Mouse (Mus musculus): ENCODE data around the gene Sept1. TPM values are rescaled to one million over a fixed set of nuclear protein-coding genes. Genes with fewer than 3 reads are reported as not detected.
A peak's percentile ranks its signal among the peaks of the same experiment; 100 is the strongest.
"Not testable (repeated sequence)": the region's sequence is repeated elsewhere in the genome, so short reads cannot be mapped to it uniquely, and the experiment has no call there.

Sept1 gene
- polyA plus RNA-seq, 1 experiment, result 3.2 TPM

DNA sequence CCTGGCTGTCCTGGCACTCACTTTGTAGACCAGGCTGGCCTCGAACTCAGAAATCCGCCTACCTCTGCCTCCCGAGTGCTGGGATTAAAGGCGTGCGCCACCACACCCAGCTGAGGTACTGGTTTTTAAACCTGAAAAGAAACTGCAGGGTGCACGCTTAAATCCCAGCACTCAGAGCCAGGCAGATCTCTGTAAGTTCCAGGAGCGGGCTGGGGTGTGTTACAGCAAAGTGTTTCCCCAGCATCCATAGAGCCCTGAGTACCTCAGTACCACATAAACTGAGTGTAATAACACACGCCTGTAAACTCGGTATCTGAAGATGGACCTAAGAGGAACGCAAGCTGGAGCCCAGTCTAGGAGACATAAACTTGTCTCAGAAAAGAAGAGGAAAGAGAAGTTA lies 45.6 kb downstream of the Sept1 start:
- H3K27ac ChIP-seq (ENCODE audit: control insufficient read depth, insufficient read depth, low read depth, low read length), result no peak overlapping the region

DNA sequence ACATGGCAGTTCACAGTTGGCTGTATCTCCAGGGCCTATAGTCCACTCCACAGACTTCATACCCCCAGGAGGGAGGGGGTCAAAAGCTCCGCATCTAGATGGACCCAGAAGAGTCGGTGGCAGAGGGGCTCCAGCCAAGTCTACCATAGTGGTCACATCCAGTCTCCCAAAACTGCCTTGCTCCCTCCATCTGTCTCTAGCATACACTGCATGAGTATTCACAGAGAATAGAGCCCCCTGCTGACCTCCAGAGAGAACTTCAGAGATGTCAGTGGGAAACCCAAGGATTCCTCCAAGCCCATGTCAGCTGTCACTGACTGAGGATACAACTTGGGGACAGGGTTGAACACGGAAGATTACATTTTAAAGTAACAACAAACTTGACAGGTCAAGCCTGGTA lies 47.3 kb downstream of the Sept1 start:
- no peaks in the 10 kb centered on the region for H3K36me3 ChIP-seq (ENCODE audit: control insufficient read depth, insufficient read depth, low read length)
- no peak overlapping the region for H3K27ac ChIP-seq (ENCODE audit: control insufficient read depth, insufficient read depth, low read depth, low read length)
- no peak overlapping the region for H3K4me3 ChIP-seq (ENCODE audit: control insufficient read depth, low read depth, low read length)
- H3K4me1 ChIP-seq (ENCODE audit: control insufficient read depth, insufficient read depth, low read length), result no peaks in the 10 kb centered on the region
- H3K27me3 ChIP-seq (ENCODE audit: control insufficient read depth, insufficient read depth, low read length), result no peaks in the 10 kb centered on the region
- no peak for TF ChIP-seq POLR2A (IDR thresholded peaks at IDR 0.05; ENCODE audit: control insufficient read depth, low read depth, low read length)
- no peak for TF ChIP-seq CTCF (IDR thresholded peaks at IDR 0.05; ENCODE audit: control insufficient read depth, insufficient read depth, insufficient replicate concordance, low read depth, low read length)

More for the DNA sequence above, 45.6 kb downstream of the Sept1 start:
- no peaks in the 10 kb centered on the region for H3K4me1 ChIP-seq (ENCODE audit: control insufficient read depth, insufficient read depth, low read length)
- TF ChIP-seq CTCF (IDR thresholded peaks at IDR 0.05; ENCODE audit: control insufficient read depth, insufficient read depth, insufficient replicate concordance, low read depth, low read length) (no peak), POLR2A (IDR thresholded peaks at IDR 0.05; ENCODE audit: control insufficient read depth, low read depth, low read length) (no peak)
- peaks cover 1% of the 10 kb centered on the region; the same call in 1 of the 2 replicates for H3K36me3 ChIP-seq (ENCODE audit: control insufficient read depth, insufficient read depth, low read length)
- H3K4me3 ChIP-seq (ENCODE audit: control insufficient read depth, low read depth, low read length), result no peak overlapping the region
- no peaks in the 10 kb centered on the region for H3K27me3 ChIP-seq (ENCODE audit: control insufficient read depth, insufficient read depth, low read length)

DNA sequence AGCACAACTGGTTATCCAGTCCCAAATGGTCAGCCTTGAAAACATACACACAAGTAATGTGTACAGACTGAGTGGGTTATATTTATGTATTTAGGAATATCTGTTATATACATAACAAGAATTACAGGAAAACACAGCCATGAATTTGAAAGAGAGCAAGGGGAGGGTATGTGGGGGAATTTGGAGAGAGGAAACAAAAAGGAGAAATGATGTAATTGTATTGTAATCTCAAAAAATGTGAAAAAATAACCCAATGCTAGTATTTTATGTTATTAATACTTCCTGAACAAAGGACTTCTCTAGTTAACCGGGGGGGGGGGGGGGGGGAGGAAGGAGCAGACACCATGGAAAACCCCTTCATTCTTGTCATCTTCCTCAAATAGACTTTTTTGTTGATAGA lies 48.2 kb downstream of the Sept1 start:
- no peaks in the 10 kb centered on the region for H3K4me1 ChIP-seq (ENCODE audit: control insufficient read depth, insufficient read depth, low read length)
- no peaks in the 10 kb centered on the region for H3K27me3 ChIP-seq (ENCODE audit: control insufficient read depth, insufficient read depth, low read length)
- no peak overlapping the region for H3K4me3 ChIP-seq (ENCODE audit: control insufficient read depth, low read depth, low read length)
- no peak for TF ChIP-seq POLR2A (IDR thresholded peaks at IDR 0.05; ENCODE audit: control insufficient read depth, low read depth, low read length)
- TF ChIP-seq CTCF (IDR thresholded peaks at IDR 0.05; ENCODE audit: control insufficient read depth, insufficient read depth, insufficient replicate concordance, low read depth, low read length), result no peak
- no peak overlapping the region for H3K27ac ChIP-seq (ENCODE audit: control insufficient read depth, insufficient read depth, low read depth, low read length)
- no peaks in the 10 kb centered on the region for H3K36me3 ChIP-seq (ENCODE audit: control insufficient read depth, insufficient read depth, low read length)

DNA sequence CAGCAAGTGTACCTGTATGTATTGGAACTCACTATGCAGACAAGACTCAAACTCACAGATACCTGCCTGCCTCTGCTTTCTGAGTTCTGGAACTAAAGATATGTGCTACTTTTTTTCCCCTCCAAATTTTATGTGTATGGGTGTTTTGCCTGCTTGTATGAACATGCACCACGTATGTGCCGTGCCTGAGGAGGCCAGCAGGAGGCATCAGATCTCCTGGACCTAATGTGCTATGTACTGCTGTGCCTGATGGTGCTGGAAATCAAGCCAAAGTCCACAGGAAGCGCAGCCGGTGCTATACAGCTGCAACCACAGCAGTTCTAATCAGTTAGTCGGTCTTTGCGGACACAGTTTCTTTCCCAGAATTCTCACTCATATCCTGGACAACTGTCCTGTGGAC lies 49.1 kb downstream of the Sept1 start:
- H3K27ac ChIP-seq (ENCODE audit: control insufficient read depth, insufficient read depth, low read depth, low read length), result no peak overlapping the region
- no peaks in the 10 kb centered on the region for H3K36me3 ChIP-seq (ENCODE audit: control insufficient read depth, insufficient read depth, low read length)
- H3K4me1 ChIP-seq (ENCODE audit: control insufficient read depth, insufficient read depth, low read length), result no peaks in the 10 kb centered on the region
- no peaks in the 10 kb centered on the region for H3K27me3 ChIP-seq (ENCODE audit: control insufficient read depth, insufficient read depth, low read length)
- no peak overlapping the region for H3K4me3 ChIP-seq (ENCODE audit: control insufficient read depth, low read depth, low read length)
- TF ChIP-seq POLR2A (IDR thresholded peaks at IDR 0.05; ENCODE audit: control insufficient read depth, low read depth, low read length) (no peak), CTCF (IDR thresholded peaks at IDR 0.05; ENCODE audit: control insufficient read depth, insufficient read depth, insufficient replicate concordance, low read depth, low read length) (peak; percentile 37; the same call in 1 of the 2 replicates)

DNA sequence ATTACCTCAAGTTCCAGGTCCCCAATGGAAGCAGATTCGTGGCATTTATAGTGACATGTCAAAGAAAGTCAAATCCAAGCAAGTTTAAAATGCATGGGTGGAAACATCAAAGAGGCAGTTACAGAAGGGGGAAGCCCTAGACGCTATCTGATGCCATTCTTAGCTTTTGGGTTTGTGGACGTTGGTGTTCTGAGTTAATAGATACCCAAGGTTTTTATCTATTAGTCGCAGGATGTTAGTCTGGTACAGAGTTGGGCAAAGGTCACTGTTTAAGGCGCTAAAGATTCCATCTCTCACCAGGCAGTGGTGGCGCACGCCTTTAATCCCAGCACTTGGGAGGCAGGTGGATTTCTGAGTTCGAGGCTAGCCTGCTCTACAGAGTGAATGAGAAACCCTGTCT lies 49.6 kb downstream of the Sept1 start:
- H3K27me3 ChIP-seq (ENCODE audit: control insufficient read depth, insufficient read depth, low read length), result no peaks in the 10 kb centered on the region
- H3K4me1 ChIP-seq (ENCODE audit: control insufficient read depth, insufficient read depth, low read length), result no peaks in the 10 kb centered on the region
- no peak overlapping the region for H3K4me3 ChIP-seq (ENCODE audit: control insufficient read depth, low read depth, low read length)
- H3K36me3 ChIP-seq (ENCODE audit: control insufficient read depth, insufficient read depth, low read length), result no peaks in the 10 kb centered on the region
- no peak overlapping the region for H3K27ac ChIP-seq (ENCODE audit: control insufficient read depth, insufficient read depth, low read depth, low read length)
- TF ChIP-seq CTCF (IDR thresholded peaks at IDR 0.05; ENCODE audit: control insufficient read depth, insufficient read depth, insufficient replicate concordance, low read depth, low read length) (no peak), POLR2A (IDR thresholded peaks at IDR 0.05; ENCODE audit: control insufficient read depth, low read depth, low read length) (no peak)

DNA sequence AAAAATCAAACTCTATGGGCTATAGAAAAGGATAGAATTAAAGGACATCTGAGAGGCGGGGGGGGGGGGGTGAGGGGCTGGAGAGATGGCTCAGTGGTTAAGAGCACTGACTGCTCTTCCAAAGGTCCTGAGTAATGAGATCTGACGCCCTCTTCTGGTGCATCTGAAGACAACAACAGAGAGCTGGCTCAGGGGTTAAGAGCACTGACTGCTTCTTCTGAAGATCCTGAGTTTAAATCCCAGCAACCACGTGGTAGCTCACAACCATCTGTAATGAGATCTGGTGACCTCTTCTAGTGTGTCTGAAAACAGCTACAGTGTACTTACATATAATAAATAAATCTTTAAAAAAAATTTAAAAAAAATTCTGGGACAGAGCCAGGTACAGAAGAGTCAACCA lies 51.2 kb downstream of the Sept1 start:
- not testable (repeated sequence) for H3K4me1 ChIP-seq (ENCODE audit: control insufficient read depth, insufficient read depth, low read length); H3K27ac ChIP-seq (ENCODE audit: control insufficient read depth, insufficient read depth, low read depth, low read length); H3K4me3 ChIP-seq (ENCODE audit: control insufficient read depth, low read depth, low read length); H3K27me3 ChIP-seq (ENCODE audit: control insufficient read depth, insufficient read depth, low read length); H3K36me3 ChIP-seq (ENCODE audit: control insufficient read depth, insufficient read depth, low read length)

DNA sequence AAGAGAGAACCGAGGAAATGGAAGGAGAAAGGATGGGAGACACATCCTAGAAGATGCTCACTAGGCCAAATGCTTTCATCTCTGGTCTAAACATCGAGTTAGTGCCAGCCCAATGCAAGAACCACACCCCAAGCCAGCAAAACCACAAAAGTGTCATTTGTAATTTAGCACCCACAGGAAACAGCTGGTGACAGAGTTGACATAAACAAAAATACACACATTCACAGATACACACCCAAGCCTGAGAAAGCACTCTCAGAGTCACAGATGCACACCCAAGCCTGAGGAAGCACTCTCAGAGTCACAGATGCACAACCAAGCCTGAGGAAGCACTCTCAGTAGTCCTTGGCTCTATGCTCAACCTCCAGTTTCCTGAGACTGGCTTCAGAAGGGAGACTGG lies 52.1 kb downstream of the Sept1 start:
- Histone ChIP-seq H3K27me3 (ENCODE audit: control insufficient read depth, insufficient read depth, low read length) (no peaks in the 10 kb centered on the region), H3K27ac (ENCODE audit: control insufficient read depth, insufficient read depth, low read depth, low read length) (no peak overlapping the region), H3K4me1 (ENCODE audit: control insufficient read depth, insufficient read depth, low read length) (no peaks in the 10 kb centered on the region), H3K36me3 (ENCODE audit: control insufficient read depth, insufficient read depth, low read length) (no peaks in the 10 kb centered on the region), H3K4me3 (ENCODE audit: control insufficient read depth, low read depth, low read length) (no peak overlapping the region)
- no peak for TF ChIP-seq POLR2A (IDR thresholded peaks at IDR 0.05; ENCODE audit: control insufficient read depth, low read depth, low read length)
- TF ChIP-seq CTCF (IDR thresholded peaks at IDR 0.05; ENCODE audit: control insufficient read depth, insufficient read depth, insufficient replicate concordance, low read depth, low read length), result no peak

DNA sequence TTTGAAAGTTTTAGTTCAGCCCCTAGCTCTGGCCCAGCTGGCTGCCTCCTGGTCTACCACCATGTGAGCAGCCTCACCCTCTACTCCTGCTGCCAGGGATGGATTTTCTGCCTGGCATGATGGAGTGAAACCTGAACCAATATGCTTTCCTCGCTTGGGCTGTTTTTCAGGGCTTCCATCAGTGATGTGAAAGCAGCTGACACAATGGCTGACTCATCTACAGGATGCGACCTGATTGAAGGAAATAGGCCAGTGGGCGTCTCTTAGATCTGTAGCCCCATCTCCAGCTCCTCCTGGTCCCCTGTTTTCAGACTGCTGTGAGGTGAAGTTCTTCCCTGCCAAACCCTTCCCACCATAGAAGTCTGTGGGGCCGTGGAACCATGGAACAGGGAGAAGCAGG lies 56.0 kb downstream of the Sept1 start:
- no peaks in the 10 kb centered on the region for H3K36me3 ChIP-seq (ENCODE audit: control insufficient read depth, insufficient read depth, low read length)
- no peaks in the 10 kb centered on the region for H3K27me3 ChIP-seq (ENCODE audit: control insufficient read depth, insufficient read depth, low read length)
- no peak overlapping the region for H3K27ac ChIP-seq (ENCODE audit: control insufficient read depth, insufficient read depth, low read depth, low read length)
- H3K4me3 ChIP-seq (ENCODE audit: control insufficient read depth, low read depth, low read length), result no peak overlapping the region
- TF ChIP-seq POLR2A (IDR thresholded peaks at IDR 0.05; ENCODE audit: control insufficient read depth, low read depth, low read length) (no peak), CTCF (IDR thresholded peaks at IDR 0.05; ENCODE audit: control insufficient read depth, insufficient read depth, insufficient replicate concordance, low read depth, low read length) (no peak)
- no peaks in the 10 kb centered on the region for H3K4me1 ChIP-seq (ENCODE audit: control insufficient read depth, insufficient read depth, low read length)
